Mouse (Mus musculus): ENCODE measurements around the gene Ehmt2. TPM values are rescaled to one million over a fixed set of nuclear protein-coding genes. Genes with fewer than 3 reads are reported as not detected.

Ehmt2 gene
- polyA plus RNA-seq (2017; shearing (Covaris generic)): 29.6 TPM

GRCm38 (mm10) chr17:34898160-34898586 is at the start of gene Ehmt2, which contains the start of gene C2:
TSS of gene Ehmt2 (plus strand) at chr17:34898469.
TSS of gene C2 (minus strand) at chr17:34898265.

GRCm38 (mm10) chr17:34849722-34850516 is 48.4 kb upstream of the Ehmt2 start, which contains the start of the genes Skiv2l and Nelfe:
TSS of gene Skiv2l (minus strand) at chr17:34850210.
TSS of gene Nelfe (plus strand) at chr17:34850391.

GRCm38 (mm10) chr17:34862416-34863081 is 35.7 kb upstream of the Ehmt2 start, which contains the start of gene Cfb:
TSS of gene Cfb (minus strand) at chr17:34862518.

DNA sequence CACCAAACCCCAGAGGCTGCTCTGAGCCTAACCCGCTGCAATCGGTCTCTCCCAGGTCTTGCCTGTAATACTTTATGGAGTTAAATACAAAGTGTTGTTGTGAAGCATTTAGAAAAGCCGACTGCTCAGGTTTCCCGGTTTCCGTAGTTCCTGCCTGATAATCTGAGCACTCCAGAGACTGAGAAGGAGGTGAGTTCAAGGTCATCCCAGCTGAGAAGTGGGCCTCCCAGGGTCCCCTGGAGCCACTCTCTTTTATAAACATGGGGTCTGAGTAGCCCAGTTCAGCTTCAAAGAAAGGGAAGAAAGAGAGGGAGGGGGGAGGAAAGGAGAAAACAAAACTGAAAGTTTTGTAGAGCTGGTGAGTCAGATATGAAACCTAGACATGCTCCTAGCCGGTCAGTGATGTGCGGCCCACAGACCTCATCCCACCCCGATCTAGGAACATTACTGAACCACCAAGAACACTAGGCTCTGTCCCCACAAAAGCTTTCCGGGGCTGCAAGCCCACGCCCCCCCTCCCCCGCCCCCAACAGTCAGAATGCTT is 18.9 kb upstream of the Ehmt2 start, which contains the start of gene Zbtb12:
Zbtb12 (plus strand) TSS at position 148 of the 544 bp plus-strand sequence.

GRCm38 (mm10) chr17:34881683-34882310 is 16.5 kb upstream of the Ehmt2 start, which contains the start of gene Gm20547:
TSS of gene Gm20547 (minus strand) at chr17:34882042.

DNA sequence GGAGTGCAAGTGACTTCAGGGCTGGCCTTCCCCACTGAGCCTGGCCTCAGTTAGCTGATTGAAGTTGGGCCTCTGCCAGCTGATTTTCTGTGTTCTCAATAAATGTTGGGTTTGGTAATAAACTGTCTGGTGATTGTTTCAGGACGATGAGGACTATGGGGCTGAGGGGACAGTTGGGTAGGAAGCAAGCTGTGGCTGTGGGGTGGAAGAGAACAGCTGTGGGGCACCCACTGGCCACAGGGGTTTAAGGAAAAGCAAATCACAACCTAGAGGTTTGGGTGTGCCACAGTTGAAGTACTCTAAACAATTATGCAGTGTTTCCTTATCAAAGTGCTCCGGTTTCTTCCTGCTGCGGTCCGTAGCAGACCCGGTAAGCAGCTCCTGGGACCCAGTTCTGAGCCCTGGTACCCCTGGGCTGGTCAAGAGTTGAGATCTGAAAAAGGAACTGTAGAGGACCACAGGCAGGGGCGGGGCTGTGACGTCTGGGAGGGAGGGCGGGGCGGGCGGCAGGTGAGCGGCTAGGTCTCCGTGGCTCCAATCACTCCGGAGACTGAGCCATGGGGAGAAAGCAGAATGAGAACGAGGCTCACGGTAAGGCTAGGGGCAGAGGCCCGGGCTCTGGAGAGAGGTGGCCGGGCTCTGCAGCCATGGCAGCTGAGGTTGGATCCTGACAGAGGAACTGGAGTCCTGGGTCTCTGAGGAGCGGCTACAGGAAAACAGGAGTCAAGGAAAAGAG is 15.8 kb downstream of the Ehmt2 start, which contains the start of gene Slc44a4:
Slc44a4 (plus strand) TSS at position 537 of the 736 bp plus-strand sequence.

GRCm38 (mm10) chr17:34931061-34931734 is 32.9 kb downstream of the Ehmt2 start, which contains the start of gene Neu1:
TSS of gene Neu1 (plus strand) at chr17:34931253.

DNA sequence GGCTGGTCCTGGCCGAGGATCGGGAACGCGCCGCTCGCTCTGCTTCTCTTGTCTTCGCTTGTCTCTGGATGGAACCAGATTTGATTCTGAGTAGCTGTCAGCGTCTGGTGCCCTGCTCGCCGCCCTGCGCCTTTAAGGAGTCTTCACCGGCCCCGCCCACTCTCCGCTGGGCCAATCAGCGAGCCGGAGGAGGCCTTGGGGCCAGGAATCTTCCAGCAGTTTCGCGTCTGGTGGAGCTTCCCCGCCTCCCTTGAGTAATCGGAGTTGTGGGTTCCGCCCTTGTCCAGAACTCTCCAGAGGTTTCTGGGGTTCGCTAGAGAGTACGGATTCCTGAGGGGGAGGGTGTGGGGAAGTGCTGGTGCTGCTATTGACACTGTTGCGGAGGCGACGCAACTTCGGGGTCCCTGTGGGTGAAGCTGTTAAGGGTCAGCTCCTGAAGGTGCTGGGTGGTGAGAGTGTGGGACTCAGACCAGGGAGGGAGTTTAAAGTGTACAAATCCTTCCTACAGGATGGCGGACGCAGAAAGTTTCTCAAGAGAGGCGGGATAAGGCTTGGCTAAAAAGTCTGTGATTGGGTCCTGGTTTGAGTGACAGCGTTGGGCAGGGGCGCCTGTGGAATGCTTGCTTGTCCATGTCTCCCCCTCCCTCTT is 61.0 kb downstream of the Ehmt2 start, which contains the start of gene Hspa1b:
Hspa1b (minus strand) TSS at position 109 of the 649 bp plus-strand sequence.

Other genes starting within 250 kb of the Ehmt2 start
- not detected for gene Tnxb, start 227.9 kb upstream of the Ehmt2 start, polyA plus RNA-seq (2017; shearing (Covaris generic))
- gene C4b, start 154.6 kb upstream of the Ehmt2 start, polyA plus RNA-seq (2017; shearing (Covaris generic)): 0.07 TPM
- gene Cyp21a1, start 93.9 kb upstream of the Ehmt2 start, polyA plus RNA-seq (2017; shearing (Covaris generic)): not detected
- 39.7 TPM for gene Stk19, start 61.5 kb upstream of the Ehmt2 start, polyA plus RNA-seq (2017; shearing (Covaris generic))
- 76.3 TPM for gene Dxo, start 61.5 kb upstream of the Ehmt2 start, polyA plus RNA-seq (2017; shearing (Covaris generic))
- 143 TPM for gene Skiv2l, start 48.3 kb upstream of the Ehmt2 start, polyA plus RNA-seq (2017; shearing (Covaris generic))
- 39.1 TPM for gene Nelfe, start 48.1 kb upstream of the Ehmt2 start, polyA plus RNA-seq (2017; shearing (Covaris generic))
- 2.2 TPM for gene Cfb, start 36.0 kb upstream of the Ehmt2 start, polyA plus RNA-seq (2017; shearing (Covaris generic))
- gene Zbtb12, start 19.0 kb upstream of the Ehmt2 start, polyA plus RNA-seq (2017; shearing (Covaris generic)): 0.41 TPM
- not detected for gene Gm20547, start 16.4 kb upstream of the Ehmt2 start, polyA plus RNA-seq (2017; shearing (Covaris generic))
- 3.0 TPM for gene C2, start 204 bp upstream of the Ehmt2 start, polyA plus RNA-seq (2017; shearing (Covaris generic))
- gene Slc44a4, start 16.0 kb downstream of the Ehmt2 start, polyA plus RNA-seq (2017; shearing (Covaris generic)): not detected
- gene Neu1, start 32.8 kb downstream of the Ehmt2 start, polyA plus RNA-seq (2017; shearing (Covaris generic)): 107 TPM
- gene Hspa1b, start 60.8 kb downstream of the Ehmt2 start, polyA plus RNA-seq (2017; shearing (Covaris generic)): 1.3 TPM
- not detected for gene Gm20481, start 71.4 kb downstream of the Ehmt2 start, polyA plus RNA-seq (2017; shearing (Covaris generic))
- gene Hspa1a, start 73.7 kb downstream of the Ehmt2 start, polyA plus RNA-seq (2017; shearing (Covaris generic)): 0.56 TPM
- gene Hspa1l, start 74.2 kb downstream of the Ehmt2 start, polyA plus RNA-seq (2017; shearing (Covaris generic)): not detected
- gene Lsm2, start 83.4 kb downstream of the Ehmt2 start, polyA plus RNA-seq (2017; shearing (Covaris generic)): 38.4 TPM
- gene Vars, start 102.5 kb downstream of the Ehmt2 start, polyA plus RNA-seq (2017; shearing (Covaris generic)): 124 TPM
- gene Vwa7, start 118.1 kb downstream of the Ehmt2 start, polyA plus RNA-seq (2017; shearing (Covaris generic)): 0.17 TPM
- 3.2 TPM for gene Sapcd1, start 129.5 kb downstream of the Ehmt2 start, polyA plus RNA-seq (2017; shearing (Covaris generic))
- 2.7 TPM for gene Msh5, start 148.3 kb downstream of the Ehmt2 start, polyA plus RNA-seq (2017; shearing (Covaris generic))
- 654 TPM for gene Clic1, start 151.5 kb downstream of the Ehmt2 start, polyA plus RNA-seq (2017; shearing (Covaris generic))
- gene Ddah2, start 160.6 kb downstream of the Ehmt2 start, polyA plus RNA-seq (2017; shearing (Covaris generic)): 3.6 TPM
- gene Ly6g6c, start 166.9 kb downstream of the Ehmt2 start, polyA plus RNA-seq (2017; shearing (Covaris generic)): not detected
- gene Mpig6b, start 167.7 kb downstream of the Ehmt2 start, polyA plus RNA-seq (2017; shearing (Covaris generic)): not detected
- gene Ly6g6e, start 178.4 kb downstream of the Ehmt2 start, polyA plus RNA-seq (2017; shearing (Covaris generic)): not detected
- not detected for gene Ly6g6d, start 179.6 kb downstream of the Ehmt2 start, polyA plus RNA-seq (2017; shearing (Covaris generic))
- gene Ly6g6f, start 187.1 kb downstream of the Ehmt2 start, polyA plus RNA-seq (2017; shearing (Covaris generic)): not detected
- gene Abhd16a, start 190.8 kb downstream of the Ehmt2 start, polyA plus RNA-seq (2017; shearing (Covaris generic)): 84.0 TPM
- gene Ly6g5c, start 209.8 kb downstream of the Ehmt2 start, polyA plus RNA-seq (2017; shearing (Covaris generic)): not detected
- 2.5 TPM for gene Ly6g5b, start 217.0 kb downstream of the Ehmt2 start, polyA plus RNA-seq (2017; shearing (Covaris generic))
- gene Gpank1, start 223.0 kb downstream of the Ehmt2 start, polyA plus RNA-seq (2017; shearing (Covaris generic)): 70.3 TPM
- 338 TPM for gene Csnk2b, start 223.6 kb downstream of the Ehmt2 start, polyA plus RNA-seq (2017; shearing (Covaris generic))
- gene D17H6S53E, start 227.9 kb downstream of the Ehmt2 start, polyA plus RNA-seq (2017; shearing (Covaris generic)): 4.3 TPM
- not detected for gene Apom, start 233.6 kb downstream of the Ehmt2 start, polyA plus RNA-seq (2017; shearing (Covaris generic))
- 57.4 TPM for gene Bag6, start 236.7 kb downstream of the Ehmt2 start, polyA plus RNA-seq (2017; shearing (Covaris generic))